Mouse (Mus musculus) natural killer cell, adult 2 months (primary cell): ENCODE measurements around the gene Fam189a2.

Source experiments
- DNase-seq, 2 experiments: peaks; one replicate each; pipeline ENCODE4 v3.0.0; 2022; ENCODE audit warnings: low spot score in 2 of 2

The Fam189a2 gene

DNA sequence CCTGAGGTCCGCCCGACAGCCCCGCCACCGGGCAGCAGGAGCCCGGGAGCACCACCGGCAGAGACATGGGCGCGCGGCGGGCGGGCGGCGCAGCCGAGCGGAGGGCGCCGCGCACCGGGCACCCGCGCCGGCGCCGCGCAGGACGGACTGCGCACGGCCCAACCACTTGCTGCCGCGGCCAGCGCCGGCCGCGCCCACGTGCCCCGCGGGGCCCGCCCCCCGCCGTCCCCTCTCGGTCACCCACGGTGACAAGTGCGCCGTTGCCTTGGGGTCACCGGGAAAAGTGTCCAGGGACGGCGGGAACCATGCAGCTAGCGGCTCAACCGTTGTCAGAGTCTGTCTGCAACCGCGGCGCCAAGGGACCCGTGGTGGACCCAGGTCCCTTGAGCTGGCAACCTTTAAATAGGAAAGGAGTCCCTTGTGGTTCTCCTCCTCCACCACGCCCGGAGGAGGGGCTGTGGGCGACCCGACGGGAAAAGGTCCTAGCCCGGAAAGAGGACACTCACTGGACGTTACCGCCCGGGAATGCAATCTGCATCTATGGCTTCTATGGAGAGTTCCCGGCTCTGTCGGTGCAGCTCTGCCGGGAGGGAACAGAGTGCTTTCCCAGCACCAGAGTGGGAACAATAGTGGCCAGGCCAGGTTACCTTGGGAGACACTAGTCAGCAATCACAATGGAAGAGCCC lies at the start of gene Fam189a2:
Gene Fam189a2, minus strand, starts transcription at position 149 of the 686 bp plus-strand sequence.
- no peak for DNase-seq

DNA sequence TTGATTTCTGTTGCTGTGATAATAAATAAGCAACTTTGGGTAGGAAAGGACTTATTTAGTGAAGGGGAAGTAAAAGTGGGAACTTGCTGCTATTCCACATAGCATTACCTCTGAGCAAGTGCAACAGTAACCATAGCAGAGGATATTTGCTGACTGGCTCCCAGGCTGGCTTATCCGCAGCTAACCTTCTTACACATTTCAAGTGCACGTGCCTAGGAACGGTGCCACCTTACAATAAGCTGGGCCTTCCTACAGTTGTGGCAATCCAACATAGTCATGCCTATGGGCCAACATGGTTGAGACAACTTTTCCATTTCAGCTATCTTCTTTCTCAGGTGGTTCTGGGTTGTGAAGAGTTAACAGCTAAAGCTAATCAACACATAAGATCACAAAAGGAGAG lies 46.8 kb upstream of the Fam189a2 start:
- no peak for DNase-seq

DNA sequence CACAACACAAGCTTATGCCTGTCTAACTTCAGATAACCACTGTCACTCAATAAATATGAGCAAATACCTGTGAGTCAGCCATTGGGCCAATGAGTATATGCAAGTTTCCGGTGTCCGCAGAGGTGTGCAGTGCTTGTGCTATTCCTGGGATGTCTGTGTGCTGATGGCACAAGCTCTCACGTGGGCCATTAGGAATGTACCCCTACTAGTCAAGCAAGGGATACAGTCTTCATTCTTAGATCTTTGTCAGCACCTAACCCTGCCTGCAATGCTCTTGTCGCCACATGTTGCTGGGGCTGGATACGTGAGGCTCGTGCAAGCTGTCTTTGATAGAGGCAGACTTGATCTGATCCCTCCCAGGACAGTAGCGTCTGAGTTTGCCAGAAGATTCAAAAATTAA lies 45.7 kb upstream of the Fam189a2 start:
- DNase-seq, result no peak

DNA sequence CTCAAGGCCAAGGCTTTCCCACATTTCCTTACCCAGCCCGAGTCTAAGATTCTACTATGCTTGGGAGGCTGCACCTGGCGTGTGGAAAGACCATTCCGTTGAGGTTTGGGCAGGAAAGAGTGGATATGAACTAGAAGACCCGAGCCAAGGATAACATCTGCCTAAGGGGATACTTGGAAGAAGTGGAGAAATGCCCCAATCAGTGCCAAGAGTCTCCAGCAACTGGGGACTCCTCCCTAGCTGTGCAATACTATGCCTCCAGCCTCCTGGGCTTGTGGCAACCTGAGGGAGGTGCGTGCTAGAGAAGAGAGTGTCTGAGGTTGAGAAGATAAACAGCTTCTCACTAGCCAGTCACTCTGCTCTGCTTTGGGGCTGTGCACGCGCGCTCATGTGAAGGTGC lies 45.1 kb upstream of the Fam189a2 start:
- DNase-seq, result no peak

DNA sequence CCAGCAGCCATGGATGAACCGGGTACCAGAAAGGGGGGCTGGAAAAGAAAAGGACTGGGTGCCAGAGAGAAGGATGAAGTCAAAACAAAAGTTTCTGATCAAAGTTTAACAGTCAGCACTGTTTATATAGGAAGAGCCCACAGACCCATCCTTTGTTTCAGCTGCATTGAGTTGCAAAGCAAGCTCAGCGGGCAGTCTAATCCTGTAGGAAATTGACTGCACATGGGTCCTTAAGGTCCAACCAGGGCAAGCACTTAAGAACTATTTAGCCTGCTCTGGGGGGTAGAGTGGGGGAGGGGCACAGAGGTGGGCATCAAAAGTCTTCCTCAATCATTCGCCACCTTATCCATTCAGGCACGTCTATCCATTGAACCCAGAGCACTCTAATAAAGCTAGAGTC lies 42.3 kb upstream of the Fam189a2 start:
- no peak for DNase-seq

DNA sequence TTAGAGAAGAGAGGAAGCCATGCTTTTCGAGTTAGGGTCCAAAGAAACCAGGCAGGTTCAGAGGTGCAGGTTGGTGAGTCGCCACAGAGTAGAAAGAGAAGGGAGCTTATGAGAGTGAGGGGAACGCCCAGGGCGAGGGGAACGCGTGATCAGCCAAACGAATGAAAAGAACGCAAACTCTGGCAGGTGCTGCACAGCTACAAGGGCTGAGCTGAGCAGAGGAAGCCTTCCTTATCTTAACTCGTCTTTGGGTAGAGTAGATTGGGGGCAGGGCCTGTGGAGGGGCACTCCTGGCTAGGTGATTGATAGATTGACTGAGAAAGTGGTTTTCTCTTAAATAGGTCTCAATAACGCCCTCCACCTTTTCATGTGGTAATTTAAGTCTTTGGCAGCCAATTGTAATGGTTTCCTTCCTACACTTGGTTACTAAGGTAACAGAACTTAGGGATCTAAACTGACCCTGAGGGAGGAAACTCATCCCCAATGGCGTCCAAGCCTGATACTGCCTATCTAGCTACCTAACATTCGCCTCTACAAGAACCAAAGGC lies 33.6 kb upstream of the Fam189a2 start:
- no peak for DNase-seq

DNA sequence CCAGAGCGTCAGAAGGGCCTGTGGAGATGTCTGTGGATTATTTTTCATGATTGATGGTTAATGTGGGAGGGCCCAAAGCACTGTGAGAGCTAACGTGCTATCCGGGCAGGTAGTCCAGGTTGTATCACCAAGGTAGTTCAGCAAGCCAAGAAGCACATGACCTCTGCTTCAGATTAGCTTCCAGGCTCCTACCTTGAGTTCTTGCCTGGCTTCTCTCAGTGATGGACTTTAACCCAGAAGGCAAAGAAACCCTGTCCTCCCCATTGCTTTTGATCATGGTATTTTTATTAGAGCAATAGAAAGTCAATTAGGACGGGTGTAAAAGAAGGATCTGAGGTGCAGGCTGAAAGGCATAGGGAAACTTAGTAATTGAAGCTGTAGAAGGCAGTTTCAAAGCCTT lies 32.8 kb upstream of the Fam189a2 start:
- DNase-seq, result no peak

DNA sequence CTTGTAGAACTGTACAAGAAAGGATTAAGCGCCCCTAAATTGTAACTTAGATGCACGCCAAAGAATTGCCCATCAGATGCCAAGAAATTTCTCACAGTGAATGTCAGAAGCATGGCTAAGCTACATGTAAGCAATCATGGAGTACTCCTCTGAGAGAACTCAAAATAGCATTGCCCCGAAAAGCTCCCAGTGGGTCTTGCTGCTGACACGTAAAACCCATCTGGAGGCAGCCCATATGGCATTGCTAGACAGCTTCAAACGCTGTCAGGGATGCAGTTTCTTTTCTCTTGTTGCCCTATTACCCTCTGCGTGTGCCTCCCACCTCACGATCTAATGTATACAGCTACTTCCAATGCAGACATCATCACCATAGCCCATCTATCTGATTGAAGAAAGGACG lies 28.0 kb upstream of the Fam189a2 start:
- DNase-seq, result no peak

DNA sequence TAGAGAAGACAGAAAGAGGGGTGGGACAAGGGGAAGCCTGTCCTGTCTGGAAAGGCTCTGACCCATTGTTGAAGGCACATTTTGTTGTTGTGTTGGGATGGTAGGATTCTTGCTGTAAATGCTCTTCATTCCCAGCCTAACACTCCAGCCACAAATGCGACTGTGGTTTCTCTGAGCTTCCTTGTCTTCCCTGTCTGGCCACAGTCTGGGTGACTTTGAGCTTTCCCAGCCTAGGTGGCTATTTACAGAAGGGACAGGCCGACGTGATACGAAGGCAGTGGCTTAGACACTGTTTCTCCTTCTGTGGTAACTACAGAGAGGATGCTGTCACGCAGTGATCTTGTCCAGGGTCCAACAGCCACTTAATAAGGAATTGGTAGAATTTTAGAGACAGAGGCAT lies 27.2 kb upstream of the Fam189a2 start:
- DNase-seq, result no peak

DNA sequence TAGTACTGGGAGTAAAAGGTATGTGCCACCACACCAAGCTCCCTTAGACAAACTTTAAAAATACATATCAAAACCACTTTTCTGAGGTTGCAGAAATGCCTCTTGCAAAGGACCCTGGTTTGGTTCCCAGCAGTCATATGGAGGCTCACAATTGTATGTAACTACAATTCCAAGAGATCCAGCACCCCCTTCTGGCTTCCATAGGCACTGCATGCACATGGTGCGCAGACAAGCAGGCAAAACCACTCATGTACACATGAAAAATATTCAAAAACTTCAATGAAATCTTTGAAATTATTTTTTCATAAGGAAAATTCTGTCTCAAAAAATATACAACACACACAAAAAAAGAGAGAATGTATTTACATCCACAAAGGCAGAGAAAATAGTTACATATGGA lies 26.1 kb upstream of the Fam189a2 start:
- DNase-seq, result no peak

DNA sequence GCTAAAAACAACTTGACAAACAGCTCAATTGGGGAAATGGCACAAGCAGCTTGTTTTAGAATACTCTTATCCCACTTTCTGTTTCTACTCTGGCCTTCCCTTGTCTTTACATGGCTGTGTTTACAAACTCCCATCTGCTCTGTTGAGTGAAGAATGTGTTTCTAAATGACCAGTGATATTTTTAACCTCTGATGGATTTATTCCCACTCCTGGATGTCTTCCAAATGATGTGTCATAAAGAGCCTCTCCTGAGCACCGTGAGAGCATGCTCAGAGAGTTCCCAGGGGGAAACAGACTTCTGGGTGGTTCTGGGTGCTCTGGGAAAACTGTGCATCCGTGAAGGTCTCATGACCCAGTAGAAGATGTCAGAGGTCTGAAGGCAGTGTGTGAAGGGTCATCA lies 24.1 kb upstream of the Fam189a2 start:
- DNase-seq, result no peak

DNA sequence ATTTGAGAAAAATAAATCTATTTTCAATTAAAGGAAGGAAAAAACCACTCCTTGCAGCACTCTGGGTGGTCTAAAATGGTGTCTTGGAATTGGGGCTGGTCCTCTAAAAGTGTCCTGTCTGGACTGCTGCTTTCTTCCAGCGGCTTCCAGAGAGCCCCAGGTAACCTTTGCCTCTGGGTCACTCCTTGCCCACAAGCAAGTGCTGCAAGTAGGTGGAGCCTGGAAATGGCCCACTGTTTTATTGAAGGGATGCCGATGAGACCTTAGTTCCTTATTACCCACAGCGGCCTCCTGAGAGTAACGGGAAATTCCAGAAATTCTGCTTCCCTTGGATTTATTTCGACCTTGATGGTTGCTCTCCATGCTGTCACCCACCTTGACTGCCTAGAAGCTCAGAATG lies 23.4 kb upstream of the Fam189a2 start:
- DNase-seq, result no peak

DNA sequence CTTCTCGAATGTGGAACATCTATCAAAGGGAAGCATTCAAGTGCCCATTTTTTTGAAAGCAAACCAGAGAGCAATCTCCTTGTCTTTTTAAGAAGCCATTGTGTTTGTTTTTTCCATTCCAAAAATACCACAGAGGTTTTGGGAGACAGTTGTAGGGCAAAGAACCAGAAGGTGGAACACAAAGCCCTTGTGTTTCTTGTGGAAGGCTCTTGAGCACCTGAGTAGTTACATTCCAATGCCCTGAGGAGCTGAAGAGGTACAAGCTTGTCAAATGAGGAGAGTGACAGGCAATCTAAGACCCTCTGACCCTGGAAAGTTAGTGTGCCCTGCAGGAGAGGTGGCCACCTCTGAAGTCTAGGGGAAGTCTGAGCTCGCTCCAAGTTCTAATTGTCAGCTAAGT lies 19.7 kb upstream of the Fam189a2 start:
- DNase-seq, result no peak

DNA sequence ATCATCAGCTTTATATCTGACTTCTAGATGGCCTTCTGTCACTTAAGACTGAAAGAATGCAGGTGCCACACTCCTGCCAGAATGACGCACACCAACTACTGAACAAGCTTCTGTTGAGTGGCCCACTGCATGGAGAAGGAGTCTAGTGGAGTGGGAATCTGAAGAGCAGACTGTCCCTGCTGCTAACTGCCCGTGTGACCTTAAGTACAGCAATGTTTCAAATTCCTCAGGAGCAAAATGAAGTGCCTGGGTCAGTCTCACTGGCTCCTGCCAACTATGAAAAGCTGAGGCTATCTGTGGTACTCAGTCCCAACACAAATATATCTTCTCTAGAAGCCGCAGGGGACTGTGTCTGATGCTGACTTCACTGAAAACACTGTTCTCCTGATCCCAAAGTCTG lies 18.5 kb upstream of the Fam189a2 start:
- DNase-seq, result no peak

DNA sequence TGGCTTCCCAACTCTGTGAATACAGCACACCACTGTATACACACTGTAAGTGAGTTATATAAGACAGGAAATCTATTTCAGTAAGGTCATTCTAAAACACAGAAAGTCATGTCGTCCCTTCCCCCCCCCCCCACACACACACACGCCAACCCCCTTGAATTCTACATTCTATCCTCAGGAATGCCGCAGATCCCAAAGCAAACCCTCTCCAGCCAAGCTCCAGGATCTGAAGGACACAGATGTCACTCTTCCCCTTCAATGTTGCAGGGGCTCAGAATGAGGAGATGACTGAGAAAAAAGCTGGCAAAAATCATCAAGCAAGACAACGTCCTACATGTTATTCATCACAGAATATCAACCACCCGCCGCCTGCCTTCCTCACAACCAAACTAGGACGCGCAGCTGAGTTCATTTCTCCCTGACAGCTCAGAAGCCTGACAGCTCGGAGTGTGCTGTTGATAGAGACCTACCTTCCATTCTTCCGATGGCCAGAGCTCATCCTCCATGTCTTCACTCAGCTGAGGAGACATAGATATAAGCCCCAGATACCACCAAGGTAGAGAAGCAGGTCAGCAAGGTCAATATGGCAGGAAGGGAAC lies 15.7 kb upstream of the Fam189a2 start:
- DNase-seq, result no peak

DNA sequence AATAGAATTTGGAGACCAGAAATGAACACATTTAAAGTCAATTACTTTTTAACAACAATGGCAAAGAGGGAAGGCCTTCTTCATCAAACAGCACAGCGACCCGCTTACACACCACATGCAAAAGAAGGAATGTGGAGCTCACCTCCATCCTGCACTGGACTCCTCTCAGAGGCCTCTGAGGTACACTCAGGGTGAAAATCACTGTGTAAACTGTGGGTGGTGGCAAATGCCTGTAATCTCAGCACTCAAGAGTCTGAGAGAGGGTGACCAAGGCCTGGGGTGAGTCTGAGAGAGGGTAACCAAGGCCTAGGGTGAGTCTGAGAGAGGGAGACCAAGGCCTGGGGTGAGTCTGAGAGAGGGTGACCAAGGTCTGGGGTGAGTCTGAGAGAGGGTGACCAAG lies 11.6 kb upstream of the Fam189a2 start:
- no peak for DNase-seq

DNA sequence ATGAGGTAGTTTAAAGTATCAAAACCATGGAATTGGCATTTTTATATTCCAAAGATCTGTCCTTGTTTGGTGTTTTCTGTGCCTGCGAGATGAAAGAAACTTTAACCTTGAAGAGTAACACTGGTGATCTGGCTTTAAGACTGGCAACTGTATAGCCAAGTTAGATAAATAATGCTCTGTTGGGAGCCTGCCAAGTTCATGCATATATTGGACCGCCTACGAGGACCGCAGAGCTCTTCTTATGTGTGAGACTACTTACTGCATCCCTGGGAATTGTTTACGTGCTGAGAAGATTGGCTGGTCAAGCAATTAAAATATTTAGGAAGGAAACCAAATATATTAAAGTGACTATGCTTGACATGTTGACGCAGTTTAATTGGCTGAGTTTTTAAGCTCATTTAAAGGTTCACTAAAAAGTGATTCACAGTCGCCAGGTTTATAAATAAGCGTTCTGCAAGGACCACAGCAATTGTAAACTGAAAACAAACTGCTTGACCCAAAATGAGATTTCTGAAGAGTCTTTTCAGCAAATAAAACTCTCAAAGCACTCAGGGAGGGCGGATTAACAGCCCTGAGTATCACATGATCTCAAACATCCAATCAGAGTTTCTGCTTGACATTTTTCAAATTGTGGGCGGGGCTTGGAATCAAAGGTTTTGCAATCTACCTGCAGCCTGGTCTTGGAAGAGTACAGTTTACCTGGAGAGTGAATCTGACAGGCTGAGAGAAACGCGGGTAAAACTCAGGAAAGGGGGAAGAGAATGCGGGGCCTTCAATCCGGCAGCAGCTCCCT lies 8.4 kb upstream of the Fam189a2 start:
- DNase-seq, result no peak

DNA sequence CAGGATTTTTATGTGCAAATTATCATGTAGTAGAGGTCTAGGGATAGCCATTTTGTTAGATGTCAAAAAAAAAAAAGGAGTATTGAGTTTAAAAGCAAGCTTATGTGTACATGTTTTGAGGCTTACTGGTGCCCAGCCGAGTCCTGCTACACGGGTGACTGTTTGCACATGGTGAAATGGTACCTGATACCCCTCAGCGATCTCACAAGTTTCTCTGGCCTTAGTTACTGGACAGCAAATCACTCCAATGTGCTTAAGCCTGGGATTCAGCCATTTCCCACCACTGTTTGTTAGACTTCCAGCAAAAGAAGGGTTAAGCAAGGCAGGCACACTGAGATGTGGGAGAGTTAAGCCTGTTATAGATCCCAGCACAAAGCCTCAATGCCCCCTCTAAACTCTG lies 3.5 kb upstream of the Fam189a2 start:
- no peak for DNase-seq

DNA sequence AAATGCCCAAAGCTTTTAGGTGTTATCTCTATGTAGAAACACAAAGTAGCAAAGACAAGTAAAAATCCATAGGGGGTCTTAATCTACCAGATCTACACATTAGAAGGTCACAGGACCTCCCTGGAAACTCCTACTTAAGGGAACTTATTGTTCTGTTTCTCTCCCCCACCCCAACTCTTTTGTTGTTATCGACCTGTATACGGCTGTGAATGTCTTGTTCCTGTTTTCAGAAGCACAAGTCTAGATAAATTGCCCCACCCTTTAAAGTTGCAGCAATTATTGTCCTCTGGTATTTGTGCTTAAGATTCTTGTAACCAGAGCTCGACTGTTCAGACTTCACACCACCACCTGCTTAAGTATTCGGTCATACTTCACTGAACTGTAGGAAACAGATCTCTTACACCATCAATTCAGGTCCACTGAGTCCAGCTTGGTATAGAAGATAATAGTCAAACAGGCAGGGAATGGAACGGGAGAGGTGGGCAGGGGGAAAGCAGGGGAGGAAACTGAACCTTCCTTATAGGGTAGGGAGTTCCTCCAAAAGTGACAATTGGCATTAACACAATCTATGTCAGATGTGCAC lies 1.9 kb upstream of the Fam189a2 start:
- DNase-seq, result no peak

DNA sequence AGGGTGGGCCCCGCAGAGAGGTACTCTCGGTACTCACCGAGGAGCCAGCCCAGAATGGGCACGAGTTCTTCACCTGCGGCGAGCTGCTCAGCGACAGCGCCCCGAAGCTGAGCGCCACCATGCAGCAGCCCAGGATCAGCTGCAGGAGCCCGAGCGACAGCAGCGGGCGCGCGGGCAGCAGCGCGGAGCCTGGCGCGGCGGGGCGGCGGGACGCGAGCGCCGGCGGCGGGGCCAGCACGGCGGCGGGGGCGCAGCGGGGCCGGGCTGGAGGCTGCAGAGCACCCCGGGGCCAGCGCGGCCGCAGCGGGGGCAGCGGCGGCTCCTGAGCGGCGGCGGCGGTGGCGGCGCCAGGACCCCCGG lies 328 bp downstream of the Fam189a2 start:
- no peak for DNase-seq

DNA sequence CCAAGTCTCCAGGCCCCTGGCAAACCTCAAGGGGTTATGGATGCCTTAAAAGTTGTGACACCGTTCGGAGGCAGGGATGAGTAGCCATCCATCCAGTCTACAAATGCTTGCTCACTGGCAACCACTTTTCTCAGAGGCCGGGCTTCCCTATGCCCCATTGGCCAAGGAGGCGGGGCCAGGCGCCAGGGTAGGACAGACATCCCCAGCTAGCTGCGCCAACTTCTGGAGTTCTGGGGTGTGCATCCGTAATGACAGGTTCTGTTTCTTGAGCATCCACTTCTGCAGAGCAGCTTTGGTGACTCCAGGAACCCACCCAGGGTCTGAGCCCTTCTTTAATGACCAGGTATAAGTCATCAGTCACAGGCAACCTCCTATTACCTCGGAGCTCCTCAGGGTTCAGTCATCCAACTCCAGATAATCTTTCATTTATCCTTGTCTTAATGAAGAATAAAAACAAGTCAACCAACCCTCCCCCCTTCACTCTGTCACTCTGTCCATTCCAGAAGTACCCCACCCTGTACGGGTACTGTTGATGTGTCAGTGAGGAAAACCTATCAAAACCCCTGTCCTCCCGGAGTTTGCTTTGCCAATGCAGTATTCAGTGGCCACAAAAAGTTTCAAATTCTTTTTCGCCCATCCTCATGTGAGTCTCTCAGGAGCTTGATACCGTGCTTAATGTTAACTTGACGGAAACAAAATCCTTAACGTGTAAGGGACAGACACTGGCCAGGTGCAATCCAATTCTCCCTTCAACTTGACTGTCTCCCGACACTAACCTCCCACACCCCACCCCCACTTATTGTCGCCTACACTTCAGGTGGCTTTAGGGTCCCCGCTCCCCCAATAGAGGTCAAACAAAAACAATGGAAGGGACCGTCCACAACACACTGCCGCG lies 956 bp downstream of the Fam189a2 start:
- no peak for DNase-seq

DNA sequence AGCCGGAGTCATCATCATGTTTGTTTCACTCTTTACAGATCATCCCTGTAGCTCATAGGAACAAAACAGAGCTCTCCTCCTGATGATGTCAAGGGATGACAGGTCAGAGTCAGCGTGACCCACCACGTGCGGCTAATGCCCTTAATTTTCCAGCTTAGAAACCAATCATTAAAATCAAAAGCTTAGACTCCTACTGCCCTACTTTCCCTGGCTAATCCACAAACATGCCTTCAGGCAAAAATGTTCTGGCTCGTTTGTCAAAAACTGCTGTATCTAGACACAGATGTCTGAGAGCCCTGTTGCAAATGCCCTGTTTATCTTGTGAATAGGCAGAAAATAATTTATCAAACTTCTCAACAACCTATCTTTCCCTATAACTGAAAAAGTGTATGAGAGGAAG lies 4.9 kb downstream of the Fam189a2 start:
- DNase-seq, result no peak
